Mouse (Mus musculus): ENCODE results near the gene Dennd1b.

DNA sequence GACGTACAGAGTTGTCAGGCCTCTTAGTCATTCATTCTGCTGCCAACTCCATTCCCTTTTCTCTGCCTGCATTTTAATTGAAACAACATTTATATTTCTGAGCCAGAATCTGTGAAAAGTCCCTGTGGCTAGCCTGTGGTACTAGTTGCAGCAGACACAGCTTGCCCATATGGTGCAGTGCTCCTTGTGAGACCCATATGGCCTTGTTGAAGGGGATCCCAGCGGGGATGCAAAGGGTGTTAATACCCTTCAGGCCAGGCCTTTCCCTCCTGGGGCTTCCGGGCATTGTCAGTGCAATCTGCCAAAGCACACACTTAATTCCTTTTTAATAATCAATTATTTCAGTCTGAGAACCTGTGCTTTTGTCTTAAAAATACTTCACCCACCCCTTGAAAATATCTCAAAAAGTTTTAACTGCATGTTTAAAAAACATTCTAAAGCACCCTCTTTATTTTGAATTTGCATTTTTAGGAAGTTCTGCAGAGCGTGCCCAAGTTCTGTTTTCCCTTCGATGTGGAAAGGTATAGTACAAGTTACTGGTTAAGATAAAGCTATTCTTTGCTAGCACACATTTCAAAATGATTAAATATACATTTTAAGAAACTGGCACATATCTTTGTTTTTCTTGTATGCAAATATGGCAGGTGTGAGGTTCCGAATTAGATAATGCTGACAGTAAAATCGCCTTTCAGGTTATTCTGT, 76.4 kb downstream of the Dennd1b start:
- TF ChIP-seq CTCF (IDR thresholded peaks at IDR 0.05), result no peak
- no peak for TF ChIP-seq EP300 (IDR thresholded peaks at IDR 0.05)
